Mouse (Mus musculus) liver, postnatal 0 days (tissue): ENCODE results near the gene Golga7b.

Experiments used
- CTCF ChIP-seq: sonication (generic); IDR thresholded peaks from 2 replicates; pipeline ENCODE4 v1.5.1; 2016; ENCODE audit warnings: antibody characterized with exemption, low read depth
- EP300 ChIP-seq: IDR thresholded peaks from 2 replicates; pipeline ENCODE4 v1.6.1; 2016; ENCODE audit warnings: antibody characterized with exemption, low read depth, mild to moderate bottlenecking

DNA sequence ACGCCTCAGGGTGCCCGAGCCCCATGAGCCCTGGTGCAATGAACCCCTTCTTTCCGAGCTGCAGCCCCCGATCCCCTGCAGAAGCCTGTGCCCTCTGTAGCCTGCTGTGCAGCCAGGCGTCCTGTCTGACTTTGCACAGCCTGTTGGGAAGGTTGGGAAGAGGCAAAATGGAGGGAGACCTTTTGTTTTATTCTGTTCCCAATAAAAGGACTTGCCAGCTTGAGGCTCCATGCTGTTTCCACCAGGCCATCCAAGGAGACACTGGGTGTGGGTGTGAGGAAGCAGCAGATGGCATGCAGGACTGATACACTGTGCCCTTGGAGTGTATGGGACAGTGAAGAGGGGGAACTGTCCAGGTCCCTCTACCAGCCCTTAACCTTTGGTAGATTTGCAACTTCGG is 22.7 kb downstream of the Golga7b start:
- TF ChIP-seq EP300: no peak
- TF ChIP-seq CTCF: no peak
